Mouse (Mus musculus) stomach, embryonic 14.5 days (tissue): Measurements from ENCODE around the gene Gm42791. TPM values are rescaled to one million over a fixed set of nuclear protein-coding genes. Genes with fewer than 3 reads are reported as not detected.

Source experiments
- ATAC-seq: fragments of 200-750 bp; cut with Nextera tagmentation; 2 replicates; pipeline ENCODE4 v1.8.0; 2017; ENCODE audit warnings: low read depth, moderate TSS enrichment; ENCODE audit not compliant: insufficient number of reproducible peaks, insufficient read depth, low FRiP score
- H3K27ac ChIP-seq: fragments of 300-500 bp; sonication (generic); 2 replicates; pipeline ENCODE4 v1.5.1; 2014; ENCODE audit warnings: mild to moderate bottlenecking, low read length, moderate library complexity, mixed read lengths
- H3K27me3 ChIP-seq: fragments of 300-500 bp; sonication (generic); 2 replicates; pipeline ENCODE4 v1.6.1; 2014; ENCODE audit warnings: low read length, control low read depth, mixed read lengths; ENCODE audit not compliant: control insufficient read depth, insufficient read depth
- H3K36me3 ChIP-seq: fragments of 300-500 bp; sonication (generic); 2 replicates; pipeline ENCODE4 v1.6.1; 2014; ENCODE audit warnings: mild to moderate bottlenecking, control low read depth, low read length, moderate library complexity, mixed read lengths; ENCODE audit not compliant: control insufficient read depth, insufficient read depth
- H3K4me1 ChIP-seq: fragments of 300-500 bp; sonication (generic); 2 replicates; pipeline ENCODE4 v1.6.1; 2014; ENCODE audit warnings: low read length, control low read depth, mixed read lengths; ENCODE audit not compliant: control insufficient read depth, insufficient read depth
- H3K4me2 ChIP-seq: fragments of 300-500 bp; sonication (generic); replicated peaks from 2 replicates; pipeline ENCODE4 v1.6.1; 2014; ENCODE audit warnings: low read depth, low read length, control low read depth
- H3K4me3 ChIP-seq: fragments of 300-500 bp; sonication (generic); 2 replicates; pipeline ENCODE4 v1.5.1; 2014; ENCODE audit warnings: low read depth, low read length, control low read depth
- H3K9ac ChIP-seq: fragments of 300-500 bp; sonication (generic); replicated peaks from 2 replicates; pipeline ENCODE4 v1.6.1; 2014; ENCODE audit warnings: low read depth, mild to moderate bottlenecking, control low read depth, low read length, moderate library complexity, mixed read lengths
- H3K9me3 ChIP-seq: fragments of 300-500 bp; sonication (generic); 2 replicates; pipeline ENCODE4 v1.6.1; 2016; ENCODE audit warnings: low read depth, low read length, control low read depth; ENCODE audit not compliant: control insufficient read depth
- WGBS: fragments of 180-500 bp; shearing (Covaris S2); extraction: QIAGEN DNeasy Blood & Tissue Kit; methylation state at CpG from one replicate; pipeline ENCODE4 v1.1.7; 2014; 5-methylcytosine and 5-hydroxymethylcytosine counted together
- polyA plus RNA-seq: library from polyadenylated mRNA; unstranded; fragments of >200 nt; fragmentation: Nextera tagmentation; extraction: Ambion mirVana; gene quantifications from 2 replicates; pipeline ENCODE4 v1.2.1, GENCODE M21; 2014

The Gm42791 gene
- polyA plus RNA-seq, 1 experiment from 2014 or later, result not detected

GRCm38 (mm10) chr5:148982396-148982795 lies 12.6 kb downstream of the Gm42791 start:
- no peak overlapping the region for H3K27ac ChIP-seq
- H3K4me2 ChIP-seq, result no peak overlapping the region
- peaks cover 17% of the 10 kb centered on the region; the same call in 1 of the 2 replicates for H3K4me1 ChIP-seq
- no peaks in the 10 kb centered on the region for H3K27me3 ChIP-seq
- H3K4me3 ChIP-seq, result no peak overlapping the region
- no peaks in the 10 kb centered on the region; the same call in 1 of the 2 replicates for H3K9me3 ChIP-seq
- WGBS, result 78% methylated on average over 7 of the region's 7 CpGs
- no peak for ATAC-seq
- no peaks in the 10 kb centered on the region for H3K36me3 ChIP-seq
- H3K9ac ChIP-seq, result no peak overlapping the region

- no peak for ATAC-seq
- WGBS, result 57% methylated on average over 6 of the region's 6 CpGs
- H3K36me3 ChIP-seq, result no peaks in the 10 kb centered on the region
Measured at GRCm38 (mm10) chr5:148980607-148981006, 14.3 kb downstream of the Gm42791 start.

GRCm38 (mm10) chr5:148978458-148979165 lies 16.3 kb downstream of the Gm42791 start:
- H3K27me3 ChIP-seq, result no peaks in the 10 kb centered on the region
- no peaks in the 10 kb centered on the region for H3K36me3 ChIP-seq
- no peak overlapping the region for H3K9ac ChIP-seq
- peak; percentile 77; the same call in 1 of the 2 replicates for ATAC-seq
- H3K4me1 ChIP-seq, result peaks cover 15% of the 10 kb centered on the region; the same call in 1 of the 2 replicates
- H3K9me3 ChIP-seq, result no peaks in the 10 kb centered on the region
- H3K27ac ChIP-seq, result peak overlapping the region; percentile 86
- 52% methylated on average over 18 of the region's 18 CpGs for WGBS
- H3K4me3 ChIP-seq, result no peak overlapping the region
- no peak overlapping the region for H3K4me2 ChIP-seq

More at GRCm38 (mm10) chr5:148980607-148981006, 14.3 kb downstream of the Gm42791 start:
- H3K9me3 ChIP-seq, result no peaks in the 10 kb centered on the region
- no peak overlapping the region for H3K4me3 ChIP-seq
- peaks cover 15% of the 10 kb centered on the region; the same call in 1 of the 2 replicates for H3K4me1 ChIP-seq
- H3K27me3 ChIP-seq, result no peaks in the 10 kb centered on the region
- no peak overlapping the region for H3K27ac ChIP-seq
- H3K4me2 ChIP-seq, result no peak overlapping the region
- H3K9ac ChIP-seq, result no peak overlapping the region

- Histone ChIP-seq H3K4me2 (no peak overlapping the region), H3K4me1 (peaks cover 19% of the 10 kb centered on the region), H3K9me3 (no peaks in the 10 kb centered on the region), H3K36me3 (no peaks in the 10 kb centered on the region), H3K27ac (peak overlapping the region; percentile 86), H3K9ac (no peak overlapping the region), H3K27me3 (no peaks in the 10 kb centered on the region), H3K4me3 (no peak overlapping the region)
- ATAC-seq, result no peak; the same call in 1 of the 2 replicates
- 16% methylated on average over 14 of the region's 14 CpGs for WGBS
Measured at GRCm38 (mm10) chr5:148977698-148978457, 17.1 kb downstream of the Gm42791 start.

GRCm38 (mm10) chr5:148976876-148977275 lies 18.1 kb downstream of the Gm42791 start:
- H3K9ac ChIP-seq, result no peak overlapping the region
- WGBS, result 87% methylated on average over 8 of the region's 8 CpGs
- no peaks in the 10 kb centered on the region for H3K27me3 ChIP-seq
- no peak overlapping the region for H3K4me3 ChIP-seq
- H3K4me2 ChIP-seq, result no peak overlapping the region
- no peak overlapping the region for H3K27ac ChIP-seq
- ATAC-seq, result no peak
- peaks cover 22% of the 10 kb centered on the region for H3K4me1 ChIP-seq
- no peaks in the 10 kb centered on the region for H3K9me3 ChIP-seq
- no peaks in the 10 kb centered on the region for H3K36me3 ChIP-seq

GRCm38 (mm10) chr5:148975035-148975434 lies 19.9 kb downstream of the Gm42791 start:
- no peak overlapping the region for H3K4me2 ChIP-seq
- ATAC-seq, result no peak
- no peak overlapping the region for H3K27ac ChIP-seq
- H3K4me1 ChIP-seq, result peaks cover 22% of the 10 kb centered on the region
- no peaks in the 10 kb centered on the region for H3K9me3 ChIP-seq
- H3K27me3 ChIP-seq, result no peaks in the 10 kb centered on the region
- no peak overlapping the region for H3K4me3 ChIP-seq
- 83% methylated on average over 12 of the region's 12 CpGs for WGBS
- H3K36me3 ChIP-seq, result no peaks in the 10 kb centered on the region
- no peak overlapping the region for H3K9ac ChIP-seq

- no peak for ATAC-seq
- Histone ChIP-seq H3K4me3 (no peak overlapping the region), H3K27ac (no peak overlapping the region), H3K9me3 (no peaks in the 10 kb centered on the region), H3K4me1 (peaks cover 22% of the 10 kb centered on the region), H3K27me3 (no peaks in the 10 kb centered on the region), H3K36me3 (no peaks in the 10 kb centered on the region), H3K4me2 (no peak overlapping the region), H3K9ac (no peak overlapping the region)
- WGBS, result 14% methylated on average over 6 of the region's 6 CpGs
Measured at GRCm38 (mm10) chr5:148973019-148973668, 21.8 kb downstream of the Gm42791 start.

- no peak for ATAC-seq
- WGBS, result 73% methylated on average over 8 of the region's 8 CpGs
- H3K27me3 ChIP-seq, result no peaks in the 10 kb centered on the region
- H3K36me3 ChIP-seq, result no peaks in the 10 kb centered on the region
- no peak overlapping the region for H3K4me3 ChIP-seq
- no peak overlapping the region for H3K4me2 ChIP-seq
- no peak overlapping the region for H3K27ac ChIP-seq
- H3K4me1 ChIP-seq, result peaks cover 17% of the 10 kb centered on the region
- no peaks in the 10 kb centered on the region for H3K9me3 ChIP-seq
- no peak overlapping the region for H3K9ac ChIP-seq
Measured at GRCm38 (mm10) chr5:148972167-148972566, 22.8 kb downstream of the Gm42791 start.
